Mouse (Mus musculus): ENCODE data around the gene Exosc1. TPM values are rescaled to one million over a fixed set of nuclear protein-coding genes. Genes with fewer than 3 reads are reported as not detected.

Exosc1 gene
- polyA plus RNA-seq, 1 experiment from 2014 or later, result 65.8 TPM

DNA sequence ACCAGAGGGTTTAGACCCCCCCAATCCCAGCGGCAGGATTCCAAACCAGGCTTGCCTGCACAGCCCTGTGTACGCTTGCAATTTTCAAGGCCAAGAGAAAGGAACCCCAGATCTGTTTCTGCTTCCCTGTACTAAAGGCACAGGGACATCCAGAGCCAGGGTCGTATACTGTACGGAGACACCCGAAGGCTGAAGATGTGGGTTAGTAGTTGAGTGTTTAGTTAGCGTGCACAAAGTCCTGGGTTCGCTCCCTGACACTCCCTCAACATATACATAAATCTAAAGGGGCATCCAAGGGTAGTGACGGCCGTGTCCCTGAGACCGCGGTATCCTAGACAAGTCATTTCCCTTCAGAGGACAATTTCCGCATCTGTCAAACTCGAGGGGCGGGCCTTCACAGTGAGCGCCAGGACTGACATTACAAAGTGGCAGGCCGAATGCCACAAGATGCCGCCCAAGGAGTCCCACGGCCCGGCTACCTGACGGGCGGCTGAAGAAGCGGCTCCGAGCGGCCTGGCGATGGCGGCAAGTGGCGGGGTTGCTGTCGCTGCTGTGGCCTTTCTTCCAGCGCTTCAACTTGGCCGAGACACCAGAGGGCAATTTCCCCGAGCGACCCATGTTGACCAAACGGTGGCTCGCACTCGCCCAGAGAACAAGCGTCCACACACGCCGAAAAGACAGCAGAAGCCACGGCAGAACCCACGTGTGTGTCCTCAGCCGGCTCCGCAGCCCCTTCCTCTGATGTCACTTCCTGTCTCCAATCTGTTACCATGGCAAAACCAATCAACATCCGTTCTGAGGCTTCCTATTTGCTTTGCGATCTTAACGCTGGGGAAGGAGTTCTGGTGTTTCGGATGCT is 37.5 kb downstream of the Exosc1 start, which contains the start of gene Rrp12:
Gene Rrp12 (minus strand): TSS at position 714 of the 859 bp plus-strand sequence.
- Histone ChIP-seq H3K36me3 (peaks cover 10% of the 10 kb centered on the region), H3K27ac (0 out of 2 replicates have a peak within 1 kb of the TSS, but pooled peaks have one; percentile 30), H3K4me1 (replicated peaks) (peaks cover 16% of the 10 kb centered on the region), H3K9ac (peak within 1 kb of the TSS; percentile 78), H3K4me3 (peak within 1 kb of the TSS; percentile 84), H3K27me3 (no peaks in the 10 kb centered on the region), H3K9me3 (no peaks in the 10 kb centered on the region), H3K4me2 (peak within 1 kb of the TSS; percentile 96)
- WGBS, result 1% methylated on average over 46 of the region's 46 CpGs
- peak; percentile 97 for ATAC-seq (ENCODE audit: low FRiP score)

DNA sequence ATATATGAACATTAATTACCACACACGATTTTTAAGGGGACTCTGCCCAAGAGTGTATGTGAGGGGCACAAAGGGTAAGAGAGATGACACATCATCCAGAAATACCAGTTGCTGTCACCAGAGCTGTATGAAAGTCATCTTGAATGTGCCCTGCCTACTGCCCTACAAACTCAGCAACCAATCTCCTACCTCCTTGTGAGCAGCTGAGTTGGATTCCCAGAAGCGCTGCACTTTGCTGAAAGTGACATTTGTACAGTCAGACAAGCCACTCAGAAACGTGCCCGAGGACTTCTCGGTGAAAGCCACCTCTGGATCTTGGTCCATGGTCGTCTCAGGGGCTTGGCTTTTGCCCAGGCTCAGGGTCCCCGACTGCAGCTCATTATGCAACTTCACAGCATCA is 38.3 kb downstream of the Exosc1 start:
- ATAC-seq (ENCODE audit: low FRiP score), result no peak
- Histone ChIP-seq H3K27me3 (no peaks in the 10 kb centered on the region), H3K9me3 (no peaks in the 10 kb centered on the region), H3K4me2 (peak overlapping the region; percentile 96), H3K9ac (peak overlapping the region; percentile 78), H3K36me3 (peaks cover 16% of the 10 kb centered on the region), H3K27ac (no peak overlapping the region), H3K4me3 (peak overlapping the region; percentile 84), H3K4me1 (replicated peaks) (peaks cover 16% of the 10 kb centered on the region)
- WGBS, result 53% methylated on average over 7 of the region's 7 CpGs

DNA sequence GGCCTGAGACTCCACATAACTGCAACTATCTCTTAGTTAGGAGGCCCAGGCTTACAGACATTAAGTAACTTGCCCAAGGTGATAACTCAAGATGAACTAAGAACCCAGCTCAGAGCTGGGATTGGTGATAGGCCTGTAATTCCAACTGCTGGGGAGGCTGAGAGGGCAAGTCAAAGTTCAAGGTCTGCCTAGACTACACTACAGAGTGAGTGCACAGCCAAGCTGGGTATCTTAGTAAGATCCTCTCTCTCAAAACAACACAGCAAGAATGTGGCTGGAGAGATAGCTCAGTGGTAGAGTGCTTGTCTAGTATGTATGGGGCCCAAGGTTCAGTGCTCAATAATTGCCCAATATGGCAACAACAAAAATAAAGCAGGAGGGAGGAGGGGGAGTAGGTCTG is 45.0 kb downstream of the Exosc1 start:
- Histone ChIP-seq H3K9me3 (no peaks in the 10 kb centered on the region), H3K36me3 (peaks cover 83% of the 10 kb centered on the region)
- ATAC-seq (ENCODE audit: low FRiP score), result no peak

DNA sequence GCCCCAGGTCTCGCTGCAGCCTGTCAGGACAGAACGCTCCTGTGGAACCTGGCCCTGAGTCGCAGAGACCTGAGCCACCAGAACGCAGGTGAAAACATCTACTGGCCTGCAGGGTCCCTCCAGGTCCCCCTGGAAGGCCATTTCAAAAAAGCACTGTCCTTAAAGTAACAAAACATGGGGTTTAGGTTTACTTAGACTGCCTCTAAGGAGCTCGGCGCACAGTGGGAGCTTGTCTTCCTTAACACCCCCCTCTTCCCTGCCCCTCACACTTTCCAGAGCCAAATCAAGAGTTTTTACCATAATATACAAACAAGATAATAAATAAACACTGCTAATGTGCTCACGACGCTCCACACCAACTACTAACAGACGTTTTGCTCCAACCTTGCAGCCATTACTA is 49.3 kb downstream of the Exosc1 start:
- Histone ChIP-seq H3K9me3 (no peaks in the 10 kb centered on the region), H3K4me3 (no peak overlapping the region), H3K27ac (no peak overlapping the region), H3K9ac (no peak overlapping the region), H3K36me3 (peaks cover 90% of the 10 kb centered on the region), H3K4me2 (no peak overlapping the region), H3K27me3 (no peaks in the 10 kb centered on the region), H3K4me1 (replicated peaks) (no peaks in the 10 kb centered on the region)
- ATAC-seq (ENCODE audit: low FRiP score), result no peak
- WGBS, result 94% methylated on average over 9 of the region's 9 CpGs

More for the DNA sequence above, 45.0 kb downstream of the Exosc1 start:
- Histone ChIP-seq H3K4me1 (replicated peaks) (no peaks in the 10 kb centered on the region), H3K4me3 (no peak overlapping the region), H3K27me3 (no peaks in the 10 kb centered on the region), H3K27ac (no peak overlapping the region), H3K9ac (no peak overlapping the region), H3K4me2 (no peak overlapping the region)

DNA sequence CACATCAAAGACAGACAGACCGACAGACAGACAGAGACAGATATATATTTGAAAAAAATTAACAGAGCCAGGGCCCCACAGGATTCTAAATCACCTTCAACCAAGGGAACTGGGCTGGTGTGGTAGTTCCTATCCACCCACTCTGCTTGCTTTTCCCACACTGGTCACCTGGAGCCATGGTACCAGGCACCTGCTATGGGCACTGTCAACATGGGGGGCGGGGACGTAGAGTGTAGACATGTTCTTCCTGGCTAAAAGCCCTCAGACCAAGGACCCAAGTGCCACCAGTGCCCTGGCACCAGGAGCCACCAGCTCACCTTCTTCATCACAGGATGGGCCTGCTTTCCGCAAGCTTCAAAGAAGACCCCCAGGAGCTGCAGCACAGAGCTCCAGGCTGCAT is 51.4 kb downstream of the Exosc1 start:
- WGBS, result over 99% methylated on average over 4 of the region's 4 CpGs
- no peak overlapping the region for H3K4me3 ChIP-seq
- H3K27me3 ChIP-seq, result no peaks in the 10 kb centered on the region
- no peak overlapping the region for H3K27ac ChIP-seq
- no peak overlapping the region for H3K4me2 ChIP-seq
- H3K36me3 ChIP-seq, result peaks cover 88% of the 10 kb centered on the region
- no peaks in the 10 kb centered on the region for H3K9me3 ChIP-seq
- H3K9ac ChIP-seq, result no peak overlapping the region
- H3K4me1 ChIP-seq (replicated peaks), result no peaks in the 10 kb centered on the region
- ATAC-seq (ENCODE audit: low FRiP score), result no peak

DNA sequence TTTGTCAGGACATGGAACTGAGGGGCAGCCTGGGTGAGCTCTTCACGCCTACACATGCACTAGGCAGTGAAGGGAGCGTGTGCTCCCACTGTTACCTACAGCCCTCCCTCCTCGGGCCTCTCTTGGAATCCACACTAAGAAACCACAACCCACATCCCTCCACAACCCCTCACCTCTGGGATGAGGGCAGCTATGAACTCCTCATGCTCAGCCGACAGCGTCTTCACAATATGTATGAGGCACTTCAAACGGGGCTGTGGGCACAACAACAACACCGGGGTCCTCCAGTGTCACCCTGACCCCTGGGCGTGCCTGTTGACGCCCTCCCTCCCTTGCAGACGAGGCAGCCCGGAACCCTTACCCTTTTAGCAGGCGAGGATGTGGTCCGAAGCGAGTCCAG is 58.9 kb downstream of the Exosc1 start:
- Histone ChIP-seq H3K4me2 (no peak overlapping the region), H3K36me3 (peaks cover 90% of the 10 kb centered on the region), H3K4me3 (no peak overlapping the region), H3K4me1 (replicated peaks) (no peaks in the 10 kb centered on the region), H3K9ac (no peak overlapping the region), H3K27me3 (no peaks in the 10 kb centered on the region), H3K27ac (no peak overlapping the region), H3K9me3 (no peaks in the 10 kb centered on the region)
- 94% methylated on average over 14 of the region's 14 CpGs for WGBS
- no peak for ATAC-seq (ENCODE audit: low FRiP score)

Other genes with a start within 250 kb of the Exosc1 start
- gene Slit1, start 189.8 kb downstream of the Exosc1 start, polyA plus RNA-seq (2015; fragmentation: Nextera tagmentation; extraction: Ambion mirVana), result 22.3 and 25.6 TPM in 2 replicates
- gene Arhgap19, start 131.4 kb downstream of the Exosc1 start, polyA plus RNA-seq (2015; fragmentation: Nextera tagmentation; extraction: Ambion mirVana), result 6.3 and 7.6 TPM in 2 replicates
- gene Frat1, start 103.5 kb downstream of the Exosc1 start, polyA plus RNA-seq (2015; fragmentation: Nextera tagmentation; extraction: Ambion mirVana), result 25.6 and 27.8 TPM in 2 replicates
- 8.4 and 10.4 TPM in 2 replicates for gene Frat2, start 85.3 kb downstream of the Exosc1 start, polyA plus RNA-seq (2015; fragmentation: Nextera tagmentation; extraction: Ambion mirVana)
- 15.6 and 15.7 TPM in 2 replicates for gene Rrp12, start 37.2 kb downstream of the Exosc1 start, polyA plus RNA-seq (2015; fragmentation: Nextera tagmentation; extraction: Ambion mirVana)
- 465 and 466 TPM in 2 replicates for gene Pgam1, start 21.5 kb downstream of the Exosc1 start, polyA plus RNA-seq (2015; fragmentation: Nextera tagmentation; extraction: Ambion mirVana)
- gene Zdhhc16, start 57 bp upstream of the Exosc1 start, polyA plus RNA-seq (2015; fragmentation: Nextera tagmentation; extraction: Ambion mirVana), result 78.8 and 80.7 TPM in 2 replicates
- 36.5 and 39.7 TPM in 2 replicates for gene Mms19, start 47.7 kb upstream of the Exosc1 start, polyA plus RNA-seq (2015; fragmentation: Nextera tagmentation; extraction: Ambion mirVana)
- 10.8 and 11.4 TPM in 2 replicates for gene Ubtd1, start 48.3 kb upstream of the Exosc1 start, polyA plus RNA-seq (2015; fragmentation: Nextera tagmentation; extraction: Ambion mirVana)
- 0.35 and 0.53 TPM in 2 replicates for gene Ankrd2, start 102.6 kb upstream of the Exosc1 start, polyA plus RNA-seq (2015; fragmentation: Nextera tagmentation; extraction: Ambion mirVana)
- gene Hoga1, start 112.2 kb upstream of the Exosc1 start, polyA plus RNA-seq (2015; fragmentation: Nextera tagmentation; extraction: Ambion mirVana), result 1.3 and 1.7 TPM in 2 replicates
- gene 4933411K16Rik, start 118.8 kb upstream of the Exosc1 start, polyA plus RNA-seq (2015; fragmentation: Nextera tagmentation; extraction: Ambion mirVana), result not detected in 2 replicates
- gene Morn4, start 152.9 kb upstream of the Exosc1 start, polyA plus RNA-seq (2015; fragmentation: Nextera tagmentation; extraction: Ambion mirVana), result 125 TPM in 2 replicates
- gene Pi4k2a, start 157.0 kb upstream of the Exosc1 start, polyA plus RNA-seq (2015; fragmentation: Nextera tagmentation; extraction: Ambion mirVana), result 27.0 and 27.9 TPM in 2 replicates
- gene Avpi1, start 195.6 kb upstream of the Exosc1 start, polyA plus RNA-seq (2015; fragmentation: Nextera tagmentation; extraction: Ambion mirVana), result 6.4 and 8.6 TPM in 2 replicates
- gene Marveld1, start 214.0 kb upstream of the Exosc1 start, polyA plus RNA-seq (2015; fragmentation: Nextera tagmentation; extraction: Ambion mirVana), result 1.5 and 1.7 TPM in 2 replicates
- gene Zfyve27, start 230.5 kb upstream of the Exosc1 start, polyA plus RNA-seq (2015; fragmentation: Nextera tagmentation; extraction: Ambion mirVana), result 55.3 and 58.7 TPM in 2 replicates